Mouse (Mus musculus): ENCODE measurements around the gene Adm2.

The Adm2 gene

GRCm38 (mm10) chr15:89322670-89323522, at the start of gene Adm2:
Gene Adm2, plus strand, starts transcription at chr15:89322720.
- no peak for DNase-seq (ENCODE audit: low spot score in 2 of 2)

- no peak for DNase-seq (ENCODE audit: low spot score in 2 of 2)
Observed at GRCm38 (mm10) chr15:89275497-89275896, 47.0 kb upstream of the Adm2 start.

GRCm38 (mm10) chr15:89277366-89277765, 45.2 kb upstream of the Adm2 start:
- DNase-seq (ENCODE audit: low spot score in 2 of 2) = no peak

- DNase-seq (ENCODE audit: low spot score in 2 of 2) = no peak
Observed at GRCm38 (mm10) chr15:89282546-89282945, 40.0 kb upstream of the Adm2 start.

GRCm38 (mm10) chr15:89284094-89284493, 38.4 kb upstream of the Adm2 start:
- DNase-seq (ENCODE audit: low spot score in 2 of 2) = no peak

GRCm38 (mm10) chr15:89285004-89285403, 37.5 kb upstream of the Adm2 start:
- DNase-seq (ENCODE audit: low spot score in 2 of 2) = no peak

- DNase-seq (ENCODE audit: low spot score in 2 of 2) = no peak
Observed at GRCm38 (mm10) chr15:89285478-89285877, 37.0 kb upstream of the Adm2 start.

GRCm38 (mm10) chr15:89286114-89286513, 36.4 kb upstream of the Adm2 start:
- DNase-seq (ENCODE audit: low spot score in 2 of 2) = no peak

- DNase-seq (ENCODE audit: low spot score in 2 of 2) = no peak
Observed at GRCm38 (mm10) chr15:89286582-89286981, 35.9 kb upstream of the Adm2 start.

GRCm38 (mm10) chr15:89288227-89288767, 34.2 kb upstream of the Adm2 start:
- DNase-seq (ENCODE audit: low spot score in 2 of 2) = no peak

- no peak for DNase-seq (ENCODE audit: low spot score in 2 of 2)
Observed at GRCm38 (mm10) chr15:89289455-89289854, 33.1 kb upstream of the Adm2 start.

GRCm38 (mm10) chr15:89291521-89291920, 31.0 kb upstream of the Adm2 start:
- no peak for DNase-seq (ENCODE audit: low spot score in 2 of 2)

- no peak for DNase-seq (ENCODE audit: low spot score in 2 of 2)
Observed at GRCm38 (mm10) chr15:89292795-89293194, 29.7 kb upstream of the Adm2 start.

GRCm38 (mm10) chr15:89293778-89294177, 28.7 kb upstream of the Adm2 start:
- DNase-seq (ENCODE audit: low spot score in 2 of 2) = no peak

GRCm38 (mm10) chr15:89295580-89296165, 26.8 kb upstream of the Adm2 start:
- no peak for DNase-seq (ENCODE audit: low spot score in 2 of 2)

- DNase-seq (ENCODE audit: low spot score in 2 of 2) = no peak
Observed at GRCm38 (mm10) chr15:89296465-89296864, 26.1 kb upstream of the Adm2 start.

GRCm38 (mm10) chr15:89297695-89298094, 24.8 kb upstream of the Adm2 start:
- DNase-seq (ENCODE audit: low spot score in 2 of 2) = no peak

GRCm38 (mm10) chr15:89300180-89300579, 22.3 kb upstream of the Adm2 start:
- DNase-seq (ENCODE audit: low spot score in 2 of 2) = no peak

- no peak for DNase-seq (ENCODE audit: low spot score in 2 of 2)
Observed at GRCm38 (mm10) chr15:89300600-89300999, 21.9 kb upstream of the Adm2 start.

GRCm38 (mm10) chr15:89305966-89306365, 16.6 kb upstream of the Adm2 start:
- DNase-seq (ENCODE audit: low spot score in 2 of 2) = no peak

GRCm38 (mm10) chr15:89307461-89307860, 15.1 kb upstream of the Adm2 start:
- no peak for DNase-seq (ENCODE audit: low spot score in 2 of 2)

- DNase-seq (ENCODE audit: low spot score in 2 of 2) = no peak
Observed at GRCm38 (mm10) chr15:89308406-89309139, 13.9 kb upstream of the Adm2 start.

All from frontal cortex, postnatal 14 days (tissue).